Mouse (Mus musculus) limb, embryonic 13.5 days (tissue): Measurements from ENCODE around the gene Fam107b. TPM values are rescaled to one million over a fixed set of nuclear protein-coding genes. Genes with fewer than 3 reads are reported as not detected.
A peak's percentile ranks its signal among the peaks of the same experiment; 100 is the strongest.

Source experiments
- ATAC-seq: fragments of 200-750 bp; cut with Nextera tagmentation; 2 replicates; pipeline ENCODE4 v1.8.0; 2017; ENCODE audit warnings: low read depth, moderate number of reproducible peaks, moderate TSS enrichment; ENCODE audit not compliant: low FRiP score
- H3K27ac ChIP-seq: fragments of 300-500 bp; sonication (generic); 2 replicates; pipeline ENCODE4 v1.5.1; 2015; ENCODE audit warnings: inconsistent platforms, mild to moderate bottlenecking, moderate library complexity
- H3K27me3 ChIP-seq: fragments of 300-500 bp; sonication (generic); 2 replicates; pipeline ENCODE4 v1.6.1; 2015; ENCODE audit warnings: mild to moderate bottlenecking, inconsistent platforms
- H3K36me3 ChIP-seq: fragments of 300-500 bp; sonication (generic); 2 replicates; pipeline ENCODE4 v1.6.1; 2015; ENCODE audit warnings: inconsistent platforms, mild to moderate bottlenecking, moderate library complexity
- H3K4me1 ChIP-seq: fragments of 300-500 bp; sonication (generic); 2 replicates; pipeline ENCODE4 v1.6.1; 2015; ENCODE audit warnings: inconsistent platforms
- H3K4me2 ChIP-seq: fragments of 300-500 bp; sonication (generic); replicated peaks from 2 replicates; pipeline ENCODE4 v1.6.1; 2015; ENCODE audit warnings: inconsistent platforms, mild to moderate bottlenecking, moderate library complexity
- H3K4me3 ChIP-seq: fragments of 300-500 bp; sonication (generic); 2 replicates; pipeline ENCODE4 v1.5.1; 2015; ENCODE audit warnings: moderate library complexity, mild to moderate bottlenecking, inconsistent platforms
- H3K9ac ChIP-seq: fragments of 300-500 bp; sonication (generic); 2 replicates; pipeline ENCODE4 v1.6.1; 2015; ENCODE audit warnings: mild to moderate bottlenecking, inconsistent platforms
- H3K9me3 ChIP-seq: fragments of 300-500 bp; sonication (generic); 2 replicates; pipeline ENCODE4 v1.6.1; 2016; ENCODE audit warnings: inconsistent platforms
- WGBS: fragments of 180-500 bp; shearing (Covaris S2); methylation state at CpG from one replicate; pipeline ENCODE4 v1.1.7; 2015; 5-methylcytosine and 5-hydroxymethylcytosine counted together
- polyA plus RNA-seq: library from polyadenylated mRNA; unstranded; fragments of >200 nt; fragmentation: Nextera tagmentation; extraction: Ambion mirVana; gene quantifications from 2 replicates; pipeline ENCODE4 v1.2.1, GENCODE M21; 2015

Gene Fam107b
- polyA plus RNA-seq, 1 experiment from 2014 or later = 34.9 TPM

DNA sequence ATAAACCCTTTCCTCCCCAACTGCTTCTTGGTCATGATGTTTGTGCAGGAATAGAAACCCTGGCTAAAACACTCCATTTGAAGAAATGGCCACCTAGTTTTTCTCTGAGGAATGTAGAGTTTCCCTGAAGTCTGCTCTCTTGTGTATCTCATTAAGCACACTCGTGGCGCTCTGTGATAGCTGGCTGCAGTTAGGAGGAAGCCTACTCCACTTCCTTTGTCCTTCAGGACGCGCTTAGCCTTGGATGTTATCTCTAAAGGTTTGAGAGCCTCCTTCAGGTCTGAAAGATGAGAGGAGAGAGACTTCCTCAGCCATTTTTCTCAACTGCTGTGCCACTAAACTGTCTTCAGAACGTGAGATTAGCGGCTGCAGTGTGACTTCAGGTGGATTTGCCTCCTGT is 207.4 kb downstream of the Fam107b start:
- no peak for ATAC-seq
- WGBS = 89% methylated on average over 6 of the region's 6 CpGs
- Histone ChIP-seq H3K36me3 (peaks cover 54% of the 10 kb centered on the region), H3K27me3 (no peaks in the 10 kb centered on the region), H3K4me1 (no peaks in the 10 kb centered on the region), H3K4me3 (no peak overlapping the region), H3K27ac (no peak overlapping the region), H3K4me2 (no peak overlapping the region), H3K9ac (no peak overlapping the region), H3K9me3 (no peaks in the 10 kb centered on the region)

DNA sequence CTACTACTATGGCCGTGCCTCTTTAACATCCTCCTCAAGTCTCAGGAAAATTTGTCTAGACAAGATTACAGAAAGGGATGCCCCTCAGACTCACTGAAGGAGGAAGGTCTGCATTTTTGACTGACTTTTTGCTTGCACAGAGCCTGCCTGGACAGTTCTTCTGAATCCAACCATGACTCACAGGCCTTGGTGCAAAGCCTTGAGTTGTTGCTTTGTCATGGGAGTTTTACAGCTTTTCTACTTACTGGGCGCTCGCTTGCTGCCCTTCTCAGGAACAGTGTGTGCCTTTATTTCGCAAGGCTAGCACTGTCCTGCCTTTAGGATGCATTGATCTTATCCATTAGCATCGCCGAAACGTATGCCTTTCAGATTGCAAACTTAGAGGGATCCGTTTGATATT is 215.3 kb downstream of the Fam107b start:
- no peaks in the 10 kb centered on the region for H3K9me3 ChIP-seq
- H3K4me2 ChIP-seq = no peak overlapping the region
- peaks cover 11% of the 10 kb centered on the region; the same call in 1 of the 2 replicates for H3K4me1 ChIP-seq
- no peak for ATAC-seq
- no peak overlapping the region for H3K27ac ChIP-seq
- 87% methylated on average over 8 of the region's 8 CpGs for WGBS
- H3K27me3 ChIP-seq = no peaks in the 10 kb centered on the region
- peaks cover 19% of the 10 kb centered on the region for H3K36me3 ChIP-seq
- no peak overlapping the region for H3K4me3 ChIP-seq
- H3K9ac ChIP-seq = no peak overlapping the region

DNA sequence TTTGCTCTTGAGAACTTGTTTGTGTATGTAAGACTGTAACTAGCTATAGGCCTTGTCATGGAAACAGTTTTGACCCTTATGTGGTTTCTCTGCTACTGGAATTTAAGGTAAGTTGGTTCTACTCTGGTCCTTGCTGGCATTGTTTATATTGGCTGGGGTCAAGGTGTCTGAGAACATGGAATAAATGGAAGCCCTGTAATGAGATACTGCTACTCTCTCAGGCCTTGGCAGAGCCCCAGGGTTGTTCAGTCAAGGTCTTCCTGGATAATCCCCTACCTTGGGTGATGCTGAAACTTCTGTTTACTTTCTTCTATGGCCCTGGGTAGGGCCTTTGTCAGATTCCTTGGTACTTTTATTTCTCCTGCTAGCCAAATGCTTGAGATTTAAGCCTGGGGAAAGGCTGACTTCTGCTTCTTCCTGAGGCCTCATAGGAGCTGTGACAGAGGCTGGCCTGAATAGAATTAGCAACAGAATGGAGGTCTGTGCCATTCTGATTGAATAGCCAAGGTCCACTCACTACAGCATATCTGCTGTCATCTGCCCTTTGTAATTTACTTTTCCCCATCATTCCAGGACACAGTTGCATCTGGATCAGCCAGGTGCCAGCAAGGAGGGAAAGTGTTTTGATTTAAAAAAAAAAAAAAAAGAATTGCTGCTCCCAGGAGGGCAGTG is 217.6 kb downstream of the Fam107b start:
- Histone ChIP-seq H3K4me3 (no peak overlapping the region), H3K9ac (no peak overlapping the region), H3K9me3 (no peaks in the 10 kb centered on the region), H3K27ac (peak overlapping the region; percentile 44), H3K36me3 (no peaks in the 10 kb centered on the region), H3K27me3 (no peaks in the 10 kb centered on the region), H3K4me2 (no peak overlapping the region), H3K4me1 (peaks cover 11% of the 10 kb centered on the region; the same call in 1 of the 2 replicates)
- no peak for ATAC-seq

DNA sequence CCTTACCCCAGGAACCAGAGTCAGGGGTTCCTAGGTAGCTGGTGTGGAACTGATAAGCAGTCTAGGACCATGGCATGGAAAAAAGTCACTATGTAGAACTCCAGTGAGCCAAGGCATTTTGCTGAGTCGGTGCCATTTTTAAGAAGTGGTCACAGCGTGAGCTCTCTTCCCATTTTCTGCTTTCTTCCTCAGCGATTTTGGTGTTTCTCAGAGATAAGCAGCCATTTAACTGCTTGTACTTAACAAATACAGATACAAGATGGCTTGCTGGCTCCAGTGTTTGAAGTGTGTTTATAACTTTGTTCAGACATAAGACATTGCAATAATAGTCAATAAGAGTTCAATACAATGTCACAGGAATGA is 218.1 kb downstream of the Fam107b start:
- Histone ChIP-seq H3K27ac (no peak overlapping the region), H3K9ac (no peak overlapping the region), H3K4me1 (peaks cover 11% of the 10 kb centered on the region; the same call in 1 of the 2 replicates), H3K27me3 (no peaks in the 10 kb centered on the region), H3K4me2 (no peak overlapping the region), H3K9me3 (no peaks in the 10 kb centered on the region), H3K36me3 (no peaks in the 10 kb centered on the region), H3K4me3 (no peak overlapping the region)
- WGBS = 93% methylated on average over 3 of the region's 3 CpGs
- ATAC-seq = no peak

DNA sequence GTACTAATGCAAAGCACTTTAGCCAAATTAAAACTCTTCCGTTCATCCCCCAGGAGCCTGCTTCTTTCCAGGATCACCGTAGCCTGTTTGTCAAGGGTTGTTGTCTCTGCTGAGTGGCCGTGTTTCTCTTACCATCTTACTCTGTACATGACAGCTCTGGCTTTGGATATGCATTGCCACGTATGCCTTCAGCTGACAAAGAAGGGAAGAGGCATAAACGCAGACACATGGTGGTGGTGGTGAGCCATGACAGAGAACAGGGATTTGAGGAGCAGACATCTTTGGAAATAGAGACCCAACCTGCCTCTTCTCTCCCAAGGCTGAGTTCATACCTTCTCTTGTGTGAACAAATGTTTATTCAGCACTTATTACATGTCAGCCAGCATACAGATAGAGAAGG is 226.3 kb downstream of the Fam107b start:
- Histone ChIP-seq H3K36me3 (no peaks in the 10 kb centered on the region), H3K9me3 (no peaks in the 10 kb centered on the region), H3K4me2 (no peak overlapping the region), H3K9ac (no peak overlapping the region), H3K4me3 (no peak overlapping the region), H3K4me1 (no peaks in the 10 kb centered on the region), H3K27ac (no peak overlapping the region), H3K27me3 (no peaks in the 10 kb centered on the region)
- WGBS = 77% methylated on average over 5 of the region's 5 CpGs
- no peak for ATAC-seq

DNA sequence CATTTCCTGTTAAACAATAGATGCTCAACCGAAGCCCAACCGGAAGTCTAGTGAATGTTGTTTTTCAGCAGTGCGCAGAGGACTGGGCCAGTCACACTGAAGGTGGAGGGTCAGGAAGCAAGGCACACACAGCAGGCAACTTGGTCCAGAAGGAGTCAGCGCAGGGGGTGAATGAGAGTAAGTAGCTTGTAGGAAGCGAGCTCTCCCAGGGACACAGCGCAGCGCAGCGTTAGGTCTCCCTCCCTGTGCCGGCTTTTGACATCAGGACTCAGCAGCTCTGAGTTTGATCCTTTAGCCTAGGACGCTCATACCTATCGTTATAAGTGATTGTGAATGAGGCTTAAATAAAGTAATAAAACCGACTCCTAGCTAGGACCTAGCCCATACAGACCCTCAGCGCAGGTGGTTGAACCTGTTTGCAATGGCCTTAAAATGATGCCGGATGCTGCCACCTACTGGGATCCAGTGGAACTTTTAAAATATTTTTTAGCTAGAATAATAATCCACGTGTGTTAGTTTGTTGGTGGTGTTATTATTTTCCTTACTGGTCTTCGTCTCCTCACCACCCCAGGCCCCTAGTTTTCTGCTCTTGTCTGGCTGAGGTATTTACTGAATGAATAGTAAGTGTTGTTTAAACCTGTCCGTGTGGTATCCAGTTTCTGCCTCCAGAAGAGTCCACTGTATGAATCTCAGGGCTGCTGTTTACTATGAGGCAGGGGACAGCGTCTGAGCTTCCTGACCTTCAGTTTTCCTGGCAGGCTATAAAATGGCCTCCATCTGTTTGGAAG is 229.7 kb downstream of the Fam107b start:
- H3K4me1 ChIP-seq = no peaks in the 10 kb centered on the region
- no peak overlapping the region for H3K27ac ChIP-seq
- peak overlapping the region; percentile 54 for H3K4me2 ChIP-seq
- no peaks in the 10 kb centered on the region for H3K27me3 ChIP-seq
- H3K4me3 ChIP-seq = peak overlapping the region; percentile 24
- H3K36me3 ChIP-seq = no peaks in the 10 kb centered on the region
- peak; percentile 44; the same call in 1 of the 2 replicates for ATAC-seq
- H3K9me3 ChIP-seq = no peaks in the 10 kb centered on the region
- 14% methylated on average over 18 of the region's 18 CpGs for WGBS
- H3K9ac ChIP-seq = no peak overlapping the region

DNA sequence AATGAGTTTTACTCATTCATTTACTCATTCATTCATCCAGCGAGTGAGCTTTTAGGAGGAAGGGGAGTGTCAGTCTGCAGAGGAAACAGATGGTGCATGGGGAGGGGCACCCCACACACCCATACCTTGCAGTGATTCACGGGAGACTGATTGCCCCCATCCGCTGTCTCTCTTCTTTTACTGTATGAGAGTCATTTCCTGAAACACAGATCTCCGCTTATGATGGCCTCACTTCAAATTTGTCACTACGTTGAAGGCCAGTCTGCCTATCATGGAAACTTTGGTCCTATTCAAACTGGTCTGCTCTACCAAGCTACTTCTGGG is 230.2 kb downstream of the Fam107b start:
- Histone ChIP-seq H3K4me3 (no peak overlapping the region), H3K4me2 (no peak overlapping the region), H3K4me1 (no peaks in the 10 kb centered on the region), H3K36me3 (no peaks in the 10 kb centered on the region), H3K27me3 (no peaks in the 10 kb centered on the region), H3K27ac (no peak overlapping the region), H3K9me3 (no peaks in the 10 kb centered on the region), H3K9ac (no peak overlapping the region)
- 42% methylated on average over 5 of the region's 5 CpGs for WGBS
- no peak for ATAC-seq

DNA sequence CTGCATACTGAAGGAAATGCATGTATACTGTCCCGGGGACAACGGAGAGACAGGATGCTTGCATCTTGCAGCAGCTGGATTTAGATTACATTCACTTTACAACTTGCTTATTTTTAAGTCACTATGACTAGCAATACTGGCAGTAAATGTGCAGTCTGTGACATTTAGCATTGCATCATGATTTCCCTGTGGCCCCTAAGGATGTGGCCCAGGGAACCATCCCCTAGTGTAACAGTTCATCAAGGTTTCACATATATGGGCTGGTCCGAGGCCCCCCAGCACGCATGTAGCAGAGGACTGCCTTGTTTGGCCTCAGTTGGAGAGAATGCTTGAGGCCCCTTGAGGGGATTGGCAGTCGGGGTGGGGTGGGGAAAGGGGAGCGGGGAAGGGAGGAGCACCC is 235.5 kb downstream of the Fam107b start:
- no peaks in the 10 kb centered on the region for H3K27me3 ChIP-seq
- no peak overlapping the region for H3K4me3 ChIP-seq
- H3K9ac ChIP-seq = no peak overlapping the region
- H3K9me3 ChIP-seq = no peaks in the 10 kb centered on the region
- ATAC-seq = no peak
- H3K27ac ChIP-seq = no peak overlapping the region
- H3K36me3 ChIP-seq = no peaks in the 10 kb centered on the region
- H3K4me2 ChIP-seq = no peak overlapping the region
- no peaks in the 10 kb centered on the region for H3K4me1 ChIP-seq
- 62% methylated on average over 6 of the region's 6 CpGs for WGBS

DNA sequence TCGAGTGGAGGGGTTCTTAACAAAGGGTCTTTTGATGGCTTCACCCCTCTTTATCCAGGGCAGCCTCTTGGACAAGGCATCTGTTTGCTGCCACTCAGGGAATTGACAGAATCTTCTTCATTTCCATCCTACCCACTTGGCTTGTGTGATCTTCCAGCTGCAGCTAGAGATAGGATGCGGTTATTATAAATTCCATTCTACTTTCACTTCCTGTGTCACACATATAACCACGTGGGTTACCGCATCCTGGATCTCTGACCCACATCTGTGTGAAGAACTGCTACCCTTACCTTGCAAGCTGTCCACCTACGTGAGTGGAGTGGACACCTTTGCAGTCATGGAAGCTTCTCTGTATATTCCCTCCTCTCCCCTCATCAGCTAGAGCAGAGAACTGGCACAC is 240.0 kb downstream of the Fam107b start:
- WGBS = 67% methylated on average over 5 of the region's 5 CpGs
- Histone ChIP-seq H3K27ac (no peak overlapping the region), H3K9me3 (no peaks in the 10 kb centered on the region)

DNA sequence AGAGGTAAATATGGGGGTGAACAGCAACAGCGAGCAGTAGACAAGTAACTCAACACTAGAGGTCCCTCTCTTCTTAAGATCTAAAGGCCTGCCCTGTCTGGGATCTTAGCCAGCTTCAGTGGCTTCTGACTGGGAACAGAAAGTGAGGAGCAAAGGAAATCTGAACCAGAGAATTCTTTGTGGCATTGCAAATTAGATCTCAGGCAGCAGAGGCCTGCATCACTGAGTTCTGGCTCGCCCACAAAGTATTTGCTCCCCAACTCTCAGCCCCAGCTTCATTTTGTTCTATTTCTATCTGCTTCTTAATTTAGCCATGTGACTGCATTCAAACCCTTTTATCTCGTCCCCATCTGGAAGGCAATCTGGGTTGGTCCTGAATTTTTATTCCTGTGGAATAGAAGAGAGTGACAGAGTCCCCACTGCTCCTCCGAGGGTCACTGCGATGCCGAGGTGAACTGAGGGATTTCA is 245.9 kb downstream of the Fam107b start:
- H3K27ac ChIP-seq = no peak overlapping the region
- no peaks in the 10 kb centered on the region for H3K36me3 ChIP-seq
- H3K4me3 ChIP-seq = no peak overlapping the region
- 0 out of 2 replicates have a peak, but pooled peaks have one; percentile 64 for ATAC-seq
- 52% methylated on average over 6 of the region's 6 CpGs for WGBS
- H3K4me1 ChIP-seq = peaks cover 4% of the 10 kb centered on the region; the same call in 1 of the 2 replicates
- no peak overlapping the region for H3K4me2 ChIP-seq
- no peak overlapping the region for H3K9ac ChIP-seq
- no peaks in the 10 kb centered on the region for H3K9me3 ChIP-seq
- H3K27me3 ChIP-seq = no peaks in the 10 kb centered on the region

More for the DNA sequence above, 240.0 kb downstream of the Fam107b start:
- Histone ChIP-seq H3K9ac (no peak overlapping the region), H3K4me2 (no peak overlapping the region), H3K27me3 (no peaks in the 10 kb centered on the region), H3K36me3 (no peaks in the 10 kb centered on the region), H3K4me1 (no peaks in the 10 kb centered on the region), H3K4me3 (no peak overlapping the region)
- no peak for ATAC-seq

DNA sequence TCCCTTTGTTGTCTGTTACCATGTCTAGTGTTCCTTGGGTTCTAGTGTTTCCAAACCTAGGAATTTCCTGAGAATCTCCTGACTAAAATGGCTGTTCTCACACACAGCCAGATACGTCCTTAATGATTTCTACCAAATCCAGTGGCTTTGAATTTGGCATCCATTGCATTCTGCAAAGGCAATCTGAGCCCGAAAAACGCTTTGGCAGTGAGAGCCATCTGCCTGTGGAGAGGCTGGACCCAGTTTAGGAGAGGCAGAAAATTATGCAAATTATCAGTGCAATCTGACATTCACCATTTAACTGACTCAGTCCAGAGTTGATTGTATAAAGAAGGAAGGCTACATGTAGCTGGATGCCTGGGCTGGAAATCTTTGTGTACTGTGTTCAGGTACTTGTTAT is 247.3 kb downstream of the Fam107b start:
- WGBS = 88% methylated on average over 3 of the region's 3 CpGs
- H3K4me3 ChIP-seq = no peak overlapping the region
- no peaks in the 10 kb centered on the region for H3K27me3 ChIP-seq
- H3K9me3 ChIP-seq = no peaks in the 10 kb centered on the region
- H3K27ac ChIP-seq = no peak overlapping the region
- ATAC-seq = no peak
- H3K36me3 ChIP-seq = no peaks in the 10 kb centered on the region
- peaks cover 16% of the 10 kb centered on the region for H3K4me1 ChIP-seq
- no peak overlapping the region for H3K4me2 ChIP-seq
- H3K9ac ChIP-seq = no peak overlapping the region

DNA sequence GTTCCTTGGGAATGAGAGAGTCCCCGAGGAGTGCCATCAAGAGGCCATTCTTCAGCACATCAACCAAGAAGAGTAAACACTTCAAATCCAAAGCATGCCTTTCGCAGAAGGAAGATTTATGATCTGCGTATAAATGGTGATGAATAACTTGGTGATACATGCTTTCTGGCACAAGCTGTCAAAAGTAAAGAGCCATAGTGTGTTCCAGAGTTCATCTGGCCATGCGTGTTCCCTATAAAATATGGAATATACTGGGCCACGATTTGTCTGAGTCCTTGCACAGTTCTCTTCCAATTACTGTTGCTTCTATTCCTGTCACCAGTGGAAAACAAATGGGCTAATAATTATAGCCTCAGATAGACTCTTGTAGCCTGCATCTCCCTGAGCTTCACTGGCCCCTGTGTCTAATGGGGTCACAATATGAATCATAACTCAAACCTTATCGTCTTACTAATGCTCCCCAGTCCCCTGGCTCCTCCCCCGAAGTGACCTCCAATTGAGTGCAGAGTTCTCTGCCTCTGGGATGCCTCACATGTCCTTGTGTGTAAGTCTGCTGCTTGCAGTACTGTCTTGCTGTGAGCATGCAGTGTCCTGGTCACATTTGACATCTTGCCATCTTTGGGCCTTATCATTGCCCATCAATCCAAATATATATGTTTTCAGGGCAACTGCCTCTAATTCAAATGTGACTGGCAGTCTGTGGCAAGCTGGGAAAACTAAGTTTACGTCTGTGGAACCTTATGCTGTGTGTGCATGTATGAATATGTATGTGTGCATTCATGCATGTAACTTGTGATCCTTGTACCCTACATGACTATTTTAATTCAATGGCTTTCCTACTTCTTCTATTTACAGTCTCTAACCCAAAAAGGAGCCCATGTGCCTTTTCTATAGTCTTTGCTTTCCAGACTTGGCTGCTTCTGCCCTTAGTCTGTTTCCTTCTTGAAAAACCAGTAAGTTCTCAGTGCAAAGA is 252.5 kb downstream of the Fam107b start:
- no peak overlapping the region for H3K4me2 ChIP-seq
- WGBS = 72% methylated on average over 8 of the region's 8 CpGs
- H3K9ac ChIP-seq = no peak overlapping the region
- H3K9me3 ChIP-seq = no peaks in the 10 kb centered on the region
- no peak for ATAC-seq
- peaks cover 16% of the 10 kb centered on the region for H3K4me1 ChIP-seq
- no peak overlapping the region for H3K4me3 ChIP-seq
- 0 out of 2 replicates have a peak, but pooled peaks cover 3% of the 10 kb centered on the region for H3K27me3 ChIP-seq
- no peak overlapping the region for H3K27ac ChIP-seq
- H3K36me3 ChIP-seq = no peaks in the 10 kb centered on the region
